Mouse (Mus musculus): ENCODE results near the gene Cdrt4. TPM values are rescaled to one million over a fixed set of nuclear protein-coding genes. Genes with fewer than 3 reads are reported as not detected.
A peak's percentile ranks its signal among the peaks of the same experiment; 100 is the strongest.

Cdrt4 gene
- 0.28 TPM in 1 of 2 replicates, not detected in the other for polyA plus RNA-seq (2016; fragmentation: Nextera tagmentation; extraction: Ambion mirVana)

DNA sequence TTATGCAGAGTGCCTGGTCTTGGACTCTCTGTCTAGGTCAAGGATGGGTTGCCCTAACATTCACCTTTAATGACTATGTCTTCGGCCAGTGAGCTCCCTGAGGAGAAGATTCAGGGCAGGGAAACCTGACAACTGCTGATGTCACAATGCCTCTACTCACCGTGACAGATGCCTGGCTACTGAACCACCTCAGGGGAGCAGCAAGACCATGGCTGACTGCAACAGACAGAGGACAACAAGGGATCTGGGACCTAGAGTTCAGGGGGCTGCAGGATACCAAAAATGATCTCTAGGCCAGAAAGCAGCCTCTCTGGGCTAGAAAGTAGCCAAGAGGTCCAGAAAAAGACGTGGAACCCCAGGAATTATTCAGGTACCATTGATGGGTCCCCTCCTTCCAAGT lies at the start of gene Cdrt4:
Cdrt4 (plus strand) TSS at position 182 of the 400 bp plus-strand sequence.
- WGBS = 71% methylated on average over 3 of the region's 3 CpGs
- Histone ChIP-seq H3K4me1 (replicated peaks) (no peaks in the 10 kb centered on the region), H3K4me3 (no peak within 1 kb of the TSS), H3K4me2 (no peak within 1 kb of the TSS), H3K9me3 (replicated peaks) (peaks cover 10% of the 10 kb centered on the region; the same call in 1 of the 2 replicates), H3K36me3 (no peaks in the 10 kb centered on the region), H3K27me3 (replicated peaks) (no peaks in the 10 kb centered on the region), H3K9ac (no peak within 1 kb of the TSS), H3K27ac (ENCODE audit: poor library complexity, severe bottlenecking) (no peak within 1 kb of the TSS)
- no peak for ATAC-seq (ENCODE audit: insufficient number of reproducible peaks, low FRiP score)

DNA sequence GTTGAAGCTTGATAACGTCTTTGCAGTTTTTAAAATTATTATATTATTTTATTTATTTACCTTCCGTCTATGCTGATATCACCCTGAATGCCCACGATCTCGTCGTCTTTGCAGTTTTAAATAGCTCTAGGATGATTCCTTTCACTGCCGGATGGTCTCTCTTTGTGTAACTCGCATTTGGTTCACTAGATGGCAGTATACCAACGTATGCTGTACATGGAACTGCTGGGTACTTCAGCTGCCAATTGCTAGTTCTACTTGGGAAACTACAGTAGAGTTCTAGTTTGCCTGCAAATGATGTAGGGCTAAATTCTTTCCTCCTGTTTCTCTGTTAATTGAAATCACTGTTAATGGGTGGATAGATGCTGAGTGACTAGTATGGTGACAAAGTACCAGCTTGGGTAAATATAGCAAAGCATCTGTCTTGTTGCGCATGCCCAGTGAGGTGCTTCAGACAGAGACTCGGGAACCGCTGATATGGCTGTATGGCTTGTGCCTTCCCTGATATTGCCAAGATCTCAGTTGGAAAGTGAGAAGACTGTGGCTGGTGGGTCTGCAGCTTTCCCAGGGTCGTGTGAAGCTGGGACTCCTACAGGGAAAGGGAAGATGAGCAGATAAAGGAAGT lies 49.2 kb upstream of the Cdrt4 start:
- Histone ChIP-seq H3K9me3 (replicated peaks) (no peaks in the 10 kb centered on the region), H3K27me3 (replicated peaks) (no peaks in the 10 kb centered on the region), H3K4me3 (no peak overlapping the region), H3K36me3 (peaks cover 3% of the 10 kb centered on the region; the same call in 1 of the 2 replicates), H3K9ac (no peak overlapping the region), H3K4me2 (no peak overlapping the region), H3K27ac (ENCODE audit: poor library complexity, severe bottlenecking) (no peak overlapping the region), H3K4me1 (replicated peaks) (no peaks in the 10 kb centered on the region)
- ATAC-seq (ENCODE audit: insufficient number of reproducible peaks, low FRiP score) = no peak
- WGBS = 27% methylated on average over 12 of the region's 12 CpGs

DNA sequence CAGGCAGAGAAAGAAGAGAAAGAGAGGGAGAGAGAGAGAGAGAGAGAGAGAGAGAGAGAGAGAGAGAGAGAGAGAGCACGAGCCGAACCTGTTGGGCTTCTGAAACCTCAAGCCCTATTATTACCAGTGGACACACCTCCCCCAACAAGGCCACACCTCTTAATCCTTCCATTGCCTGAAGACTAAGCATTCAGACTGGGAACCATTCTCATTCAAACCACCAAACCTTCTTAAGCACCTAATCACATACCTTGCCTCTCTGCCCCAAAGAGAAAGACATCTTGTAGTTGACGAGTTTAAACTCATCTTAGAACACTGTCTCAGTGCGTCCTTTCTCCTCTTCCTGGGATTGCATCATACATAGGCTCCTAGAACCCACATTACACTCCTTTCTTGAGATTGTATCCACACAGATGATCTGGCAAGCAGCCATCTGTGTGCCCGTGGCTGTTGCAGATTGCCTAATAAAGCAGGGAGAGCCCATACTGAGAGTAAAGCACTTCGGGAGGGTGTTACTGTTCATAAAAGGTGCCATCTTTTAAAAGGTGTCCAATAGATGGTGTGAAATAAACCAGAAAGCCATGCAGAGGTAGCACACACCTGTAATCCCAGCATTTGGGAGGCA lies 47.0 kb upstream of the Cdrt4 start:
- no peaks in the 10 kb centered on the region for H3K27me3 ChIP-seq (replicated peaks)
- no peak for ATAC-seq (ENCODE audit: insufficient number of reproducible peaks, low FRiP score)
- WGBS = 70% methylated on average over 6 of the region's 6 CpGs

DNA sequence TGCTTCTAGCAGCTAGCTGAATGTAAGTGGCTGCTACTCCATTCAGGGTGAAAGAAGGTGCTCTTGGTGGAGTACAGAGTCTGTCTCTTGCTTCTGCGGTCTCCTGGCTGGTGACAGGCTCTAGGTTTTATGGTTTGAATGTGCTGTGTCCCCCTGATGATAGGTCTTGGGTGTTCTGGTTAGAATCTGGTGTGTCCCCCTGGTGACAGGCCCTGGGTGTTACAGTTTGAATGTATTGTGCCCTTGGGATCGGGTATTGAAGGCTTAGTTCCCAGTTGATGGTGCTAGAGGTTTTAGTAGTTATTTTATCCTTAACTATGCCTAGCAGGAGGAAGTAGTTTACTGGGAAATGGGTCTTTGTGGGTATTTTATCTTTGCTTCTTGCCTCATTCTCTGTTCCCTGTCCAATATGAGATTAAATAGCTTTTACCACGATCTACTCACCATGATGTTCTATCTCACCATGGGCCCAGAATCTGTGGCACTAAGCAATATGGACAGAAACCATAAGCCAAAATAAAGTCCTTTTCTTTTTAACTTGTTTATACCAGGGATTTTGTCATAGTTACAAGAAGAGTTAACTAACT lies 41.2 kb upstream of the Cdrt4 start:
- Histone ChIP-seq H3K4me2 (no peak overlapping the region), H3K4me3 (no peak overlapping the region), H3K9me3 (replicated peaks) (no peaks in the 10 kb centered on the region), H3K9ac (no peak overlapping the region), H3K27me3 (replicated peaks) (no peaks in the 10 kb centered on the region), H3K4me1 (replicated peaks) (peaks cover 7% of the 10 kb centered on the region; the same call in 1 of the 2 replicates), H3K27ac (ENCODE audit: poor library complexity, severe bottlenecking) (no peak overlapping the region), H3K36me3 (no peaks in the 10 kb centered on the region)
- no peak for ATAC-seq (ENCODE audit: insufficient number of reproducible peaks, low FRiP score)
- WGBS = 69% methylated on average over 3 of the region's 3 CpGs

More for the DNA sequence above, 47.0 kb upstream of the Cdrt4 start:
- Histone ChIP-seq H3K4me3 (no peak overlapping the region), H3K4me1 (replicated peaks) (no peaks in the 10 kb centered on the region), H3K27ac (ENCODE audit: poor library complexity, severe bottlenecking) (no peak overlapping the region), H3K36me3 (no peaks in the 10 kb centered on the region), H3K9me3 (replicated peaks) (no peaks in the 10 kb centered on the region), H3K4me2 (no peak overlapping the region), H3K9ac (no peak overlapping the region)

DNA sequence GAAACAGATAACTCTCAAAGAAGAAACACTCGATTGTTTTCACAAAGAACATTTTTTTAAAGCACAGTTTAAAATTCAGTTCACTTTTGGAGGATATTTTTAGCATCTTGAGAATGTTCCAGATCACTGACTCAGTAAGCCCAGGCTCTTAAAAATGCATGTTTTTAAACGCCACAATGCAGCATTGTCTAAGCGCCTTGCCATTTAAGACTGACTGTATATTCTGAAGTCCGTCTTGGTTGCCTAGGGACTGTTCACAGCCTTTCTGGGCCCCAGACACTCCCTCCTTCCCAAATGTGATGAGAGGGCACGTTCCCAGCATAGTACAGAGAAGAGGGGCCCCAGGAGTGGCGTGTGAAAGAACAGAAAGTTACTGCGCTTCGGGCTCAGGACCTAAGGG lies 39.6 kb upstream of the Cdrt4 start:
- Histone ChIP-seq H3K4me2 (no peak overlapping the region), H3K27me3 (replicated peaks) (no peaks in the 10 kb centered on the region), H3K4me1 (replicated peaks) (peaks cover 7% of the 10 kb centered on the region; the same call in 1 of the 2 replicates), H3K27ac (ENCODE audit: poor library complexity, severe bottlenecking) (no peak overlapping the region), H3K4me3 (no peak overlapping the region), H3K36me3 (no peaks in the 10 kb centered on the region), H3K9me3 (replicated peaks) (no peaks in the 10 kb centered on the region), H3K9ac (no peak overlapping the region)
- ATAC-seq (ENCODE audit: insufficient number of reproducible peaks, low FRiP score) = no peak
- WGBS = 64% methylated on average over 8 of the region's 8 CpGs

DNA sequence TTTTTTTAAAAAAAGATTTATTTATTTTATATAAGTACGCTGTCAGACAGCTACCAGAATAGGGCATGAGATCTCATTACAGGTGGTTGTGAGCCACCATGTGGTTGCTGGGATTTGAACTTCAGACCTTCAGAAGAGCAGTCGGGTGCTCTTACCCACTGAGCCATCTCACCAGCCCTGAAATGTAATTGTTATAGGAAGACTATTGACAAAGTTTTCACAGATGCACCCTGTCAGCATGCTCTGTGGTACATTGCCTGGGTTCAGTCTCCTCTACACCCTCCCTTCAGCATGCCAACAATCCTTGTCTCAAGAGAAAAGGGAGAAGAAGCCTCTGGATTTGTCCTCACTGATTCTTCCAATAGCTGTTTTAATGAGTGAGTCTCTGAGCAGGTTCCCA lies 37.9 kb upstream of the Cdrt4 start:
- H3K36me3 ChIP-seq = no peaks in the 10 kb centered on the region
- WGBS = 83% methylated on average over 2 of the region's 2 CpGs
- H3K4me3 ChIP-seq = no peak overlapping the region
- no peaks in the 10 kb centered on the region for H3K27me3 ChIP-seq (replicated peaks)
- no peak overlapping the region for H3K27ac ChIP-seq (ENCODE audit: poor library complexity, severe bottlenecking)
- H3K4me1 ChIP-seq (replicated peaks) = peaks cover 7% of the 10 kb centered on the region; the same call in 1 of the 2 replicates
- ATAC-seq (ENCODE audit: insufficient number of reproducible peaks, low FRiP score) = no peak
- no peaks in the 10 kb centered on the region for H3K9me3 ChIP-seq (replicated peaks)
- no peak overlapping the region for H3K4me2 ChIP-seq
- no peak overlapping the region for H3K9ac ChIP-seq

DNA sequence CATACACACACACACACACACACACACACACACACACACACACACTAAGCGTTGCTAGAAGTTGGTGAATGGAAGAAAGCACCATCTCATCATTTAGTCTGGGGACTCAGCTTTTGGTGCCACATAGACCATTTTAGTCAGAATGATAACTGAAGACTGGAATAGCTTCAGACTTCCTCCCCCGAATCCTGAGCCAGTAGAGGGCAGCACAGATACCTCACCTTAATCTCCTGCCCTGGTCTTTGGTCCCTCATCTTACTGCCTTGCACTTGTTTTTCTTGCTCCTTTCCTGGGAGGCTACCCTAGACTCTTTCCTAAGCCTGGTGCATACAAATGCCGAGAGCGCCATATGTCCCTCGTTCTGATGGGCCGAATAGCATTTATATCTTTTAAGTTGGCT lies 36.5 kb upstream of the Cdrt4 start:
- no peak overlapping the region for H3K4me2 ChIP-seq
- H3K9me3 ChIP-seq (replicated peaks) = no peaks in the 10 kb centered on the region
- 55% methylated on average over 6 of the region's 6 CpGs for WGBS
- no peak overlapping the region for H3K27ac ChIP-seq (ENCODE audit: poor library complexity, severe bottlenecking)
- H3K36me3 ChIP-seq = no peaks in the 10 kb centered on the region
- peaks cover 7% of the 10 kb centered on the region; the same call in 1 of the 2 replicates for H3K4me1 ChIP-seq (replicated peaks)
- no peak for ATAC-seq (ENCODE audit: insufficient number of reproducible peaks, low FRiP score)
- no peaks in the 10 kb centered on the region for H3K27me3 ChIP-seq (replicated peaks)
- H3K4me3 ChIP-seq = no peak overlapping the region
- no peak overlapping the region for H3K9ac ChIP-seq

DNA sequence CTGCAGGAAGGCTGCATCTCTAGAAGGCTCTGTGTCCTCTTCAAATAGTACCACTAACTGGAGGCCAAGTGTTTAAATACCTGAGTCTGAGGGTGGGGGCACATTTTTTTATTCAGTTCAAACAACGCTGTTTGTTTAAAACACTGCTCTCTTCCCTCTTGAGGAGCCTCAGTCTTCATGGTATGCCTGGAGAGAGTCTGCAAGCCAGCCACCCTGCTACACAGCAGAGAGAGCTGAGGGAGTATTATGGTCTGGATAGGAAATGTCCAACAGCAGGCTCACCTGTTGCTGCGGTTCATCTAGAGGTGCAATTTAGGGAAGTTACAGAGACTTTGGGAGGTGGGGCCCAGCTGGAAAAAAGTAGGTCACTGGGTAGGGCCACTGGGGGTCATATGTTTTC lies 35.5 kb upstream of the Cdrt4 start:
- H3K27ac ChIP-seq (ENCODE audit: poor library complexity, severe bottlenecking) = no peak overlapping the region
- no peak overlapping the region for H3K9ac ChIP-seq
- 88% methylated on average over 2 of the region's 2 CpGs for WGBS
- H3K36me3 ChIP-seq = no peaks in the 10 kb centered on the region
- no peak overlapping the region for H3K4me2 ChIP-seq
- H3K27me3 ChIP-seq (replicated peaks) = no peaks in the 10 kb centered on the region
- H3K4me3 ChIP-seq = no peak overlapping the region
- peaks cover 7% of the 10 kb centered on the region; the same call in 1 of the 2 replicates for H3K4me1 ChIP-seq (replicated peaks)
- no peaks in the 10 kb centered on the region for H3K9me3 ChIP-seq (replicated peaks)
- no peak for ATAC-seq (ENCODE audit: insufficient number of reproducible peaks, low FRiP score)

DNA sequence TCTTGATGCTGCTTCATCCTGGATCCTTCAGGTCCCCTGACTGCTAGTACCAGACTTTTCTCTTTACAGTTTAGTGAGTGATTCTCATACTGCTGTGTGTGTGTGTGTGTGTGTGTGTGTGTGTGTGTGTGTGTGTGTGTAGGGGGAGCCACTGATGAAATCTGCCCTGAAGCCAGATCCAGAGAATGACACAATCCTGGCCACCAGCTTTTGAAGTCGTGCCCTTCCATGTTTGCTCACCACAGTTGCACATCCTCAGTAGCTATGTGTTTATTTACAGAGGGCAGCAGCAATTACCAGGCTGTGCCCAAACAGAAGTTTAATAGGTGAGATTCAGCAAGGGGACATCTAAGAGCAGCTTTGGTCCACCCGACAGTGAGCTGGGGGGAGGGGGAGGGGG lies 34.2 kb upstream of the Cdrt4 start:
- Histone ChIP-seq H3K4me1 (replicated peaks) (peaks cover 4% of the 10 kb centered on the region; the same call in 1 of the 2 replicates), H3K4me3 (no peak overlapping the region), H3K9me3 (replicated peaks) (no peaks in the 10 kb centered on the region), H3K27me3 (replicated peaks) (no peaks in the 10 kb centered on the region), H3K27ac (ENCODE audit: poor library complexity, severe bottlenecking) (no peak overlapping the region), H3K4me2 (no peak overlapping the region), H3K9ac (no peak overlapping the region), H3K36me3 (no peaks in the 10 kb centered on the region)
- ATAC-seq (ENCODE audit: insufficient number of reproducible peaks, low FRiP score) = no peak
- WGBS = 19% methylated on average over 2 of the region's 2 CpGs

DNA sequence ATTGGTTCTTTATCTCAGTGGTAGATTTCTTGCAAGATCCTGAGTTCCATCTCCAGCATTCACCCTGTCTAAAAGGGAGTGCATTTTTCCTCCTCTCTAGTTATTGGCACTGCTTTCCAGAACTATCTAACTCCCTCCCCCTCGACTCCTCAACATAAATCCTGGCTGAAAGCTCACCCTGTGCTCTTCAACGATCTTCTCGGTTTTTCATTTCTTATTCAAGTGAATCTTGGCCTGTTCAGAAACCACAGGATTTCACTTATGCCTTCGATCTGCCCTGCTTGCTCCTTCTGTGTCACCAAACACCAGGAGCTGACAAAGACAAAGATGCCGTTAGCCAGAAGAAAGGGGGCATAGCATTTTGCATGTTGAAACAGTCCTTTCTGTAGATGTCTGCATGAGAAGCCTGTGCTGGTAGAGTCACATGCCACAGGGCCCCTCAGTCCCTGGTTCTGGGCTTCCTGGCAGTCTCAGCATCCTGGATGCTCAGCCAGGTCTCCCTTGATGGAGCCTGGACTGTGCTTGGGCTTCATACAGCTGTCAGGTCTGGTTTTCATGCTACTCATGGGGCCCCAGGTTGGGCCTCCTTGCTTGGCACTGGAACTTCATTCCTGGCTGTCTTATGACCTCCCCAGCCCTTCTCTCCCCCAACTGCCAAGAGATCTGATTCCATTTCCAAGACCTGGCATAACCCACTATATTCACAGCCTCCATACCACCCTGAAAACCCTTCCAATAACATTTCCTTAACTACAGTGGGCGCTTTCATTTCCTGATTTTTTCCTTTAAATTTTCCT lies 30.8 kb upstream of the Cdrt4 start:
- H3K36me3 ChIP-seq = no peaks in the 10 kb centered on the region
- H3K9me3 ChIP-seq (replicated peaks) = no peaks in the 10 kb centered on the region
- H3K27ac ChIP-seq (ENCODE audit: poor library complexity, severe bottlenecking) = peak overlapping the region; percentile 13; the same call in 1 of the 2 replicates
- H3K9ac ChIP-seq = no peak overlapping the region
- H3K4me1 ChIP-seq (replicated peaks) = peaks cover 15% of the 10 kb centered on the region
- 75% methylated on average over 6 of the region's 6 CpGs for WGBS
- no peaks in the 10 kb centered on the region for H3K27me3 ChIP-seq (replicated peaks)
- H3K4me3 ChIP-seq = peak overlapping the region; percentile 29; the same call in 1 of the 2 replicates
- peak overlapping the region; percentile 63 for H3K4me2 ChIP-seq
- ATAC-seq (ENCODE audit: insufficient number of reproducible peaks, low FRiP score) = no peak

DNA sequence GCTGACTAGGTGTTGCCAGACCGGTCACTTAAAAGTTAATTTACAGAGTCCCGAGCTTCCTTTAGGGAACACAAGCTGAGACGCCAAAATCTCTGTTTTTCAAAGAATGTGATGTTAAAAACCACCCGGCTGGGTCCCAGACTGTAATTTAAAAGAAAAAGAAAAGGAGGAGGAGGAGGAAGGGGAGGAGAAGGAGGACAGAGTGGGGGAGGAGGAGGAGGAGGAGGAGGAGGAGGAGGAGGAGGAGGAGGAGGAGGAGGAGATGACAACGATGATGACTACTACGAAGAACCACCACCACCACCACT lies 30.3 kb upstream of the Cdrt4 start:
- Histone ChIP-seq H3K4me1 (replicated peaks) (peaks cover 15% of the 10 kb centered on the region), H3K9me3 (replicated peaks) (no peaks in the 10 kb centered on the region), H3K27me3 (replicated peaks) (no peaks in the 10 kb centered on the region), H3K27ac (ENCODE audit: poor library complexity, severe bottlenecking) (peak overlapping the region; percentile 13; the same call in 1 of the 2 replicates), H3K4me2 (peak overlapping the region; percentile 63), H3K4me3 (peak overlapping the region; percentile 29), H3K36me3 (no peaks in the 10 kb centered on the region), H3K9ac (peak overlapping the region; percentile 57; the same call in 1 of the 2 replicates)
- WGBS = 32% methylated on average over 6 of the region's 6 CpGs
- no peak; the same call in 1 of the 2 replicates for ATAC-seq (ENCODE audit: insufficient number of reproducible peaks, low FRiP score)

Data from heart, embryonic 12.5 days (tissue).